Mouse (Mus musculus) midbrain, postnatal 0 days (tissue): ENCODE measurements around the gene Prkce. TPM values are rescaled to one million over a fixed set of nuclear protein-coding genes. Genes with fewer than 3 reads are reported as not detected.

Source experiments
- ATAC-seq: fragments of 200-750 bp; cut with Nextera tagmentation; 2 replicates; pipeline ENCODE4 v1.8.0; 2017; ENCODE audit warnings: moderate number of reproducible peaks, mild to moderate bottlenecking, moderate TSS enrichment, moderate library complexity; ENCODE audit not compliant: low FRiP score
- DNase-seq: peaks from one replicate; pipeline ENCODE4 v3.0.0-alpha.2; 2015; ENCODE audit warnings: low spot score
- H3K27ac ChIP-seq: fragments of 300-500 bp; sonication (generic); 2 replicates; pipeline ENCODE4 v1.5.1; 2014; ENCODE audit warnings: low read depth, mild to moderate bottlenecking, low read length, mixed read lengths
- H3K27me3 ChIP-seq: fragments of 300-500 bp; sonication (generic); 2 replicates; pipeline ENCODE4 v1.6.1; 2014; ENCODE audit warnings: low read length, control low read depth, mixed read lengths; ENCODE audit not compliant: insufficient read depth
- H3K36me3 ChIP-seq: fragments of 300-500 bp; sonication (generic); 2 replicates; pipeline ENCODE4 v1.6.1; 2014; ENCODE audit warnings: low read length, control low read depth, mixed read lengths; ENCODE audit not compliant: insufficient read depth
- H3K4me1 ChIP-seq: fragments of 300-500 bp; sonication (generic); 2 replicates; pipeline ENCODE4 v1.6.1; 2014; ENCODE audit warnings: mild to moderate bottlenecking, control low read depth, antibody characterized with exemption, low read length, mixed read lengths; ENCODE audit not compliant: insufficient read depth
- H3K4me2 ChIP-seq: fragments of 300-500 bp; sonication (generic); 2 replicates; pipeline ENCODE4 v1.6.1; 2014; ENCODE audit warnings: low read depth, mild to moderate bottlenecking, low read length, mixed read lengths; ENCODE audit not compliant: poor library complexity, severe bottlenecking
- H3K4me3 ChIP-seq: fragments of 300-500 bp; sonication (generic); 2 replicates; pipeline ENCODE4 v1.5.1; 2014; ENCODE audit warnings: low read depth, mild to moderate bottlenecking, low read length, moderate library complexity
- H3K9ac ChIP-seq: fragments of 300-500 bp; sonication (generic); replicated peaks from 2 replicates; pipeline ENCODE4 v1.6.1; 2014; ENCODE audit warnings: mild to moderate bottlenecking, low read length, moderate library complexity, mixed read lengths; ENCODE audit not compliant: poor library complexity, severe bottlenecking
- H3K9me3 ChIP-seq: fragments of 300-500 bp; sonication (generic); 2 replicates; pipeline ENCODE4 v1.6.1; 2016; ENCODE audit warnings: low read length, control low read depth
- CTCF ChIP-seq: IDR thresholded peaks from 2 replicates; pipeline ENCODE4 v1.5.1; 2016; ENCODE audit warnings: antibody characterized with exemption, mild to moderate bottlenecking
- WGBS: fragments of 180-500 bp; shearing (Covaris S2); extraction: QIAGEN DNeasy Blood & Tissue Kit; methylation state at CpG from one replicate; pipeline ENCODE4 v1.1.7; 2014; 5-methylcytosine and 5-hydroxymethylcytosine counted together
- polyA plus RNA-seq: library from polyadenylated mRNA; unstranded; fragments of >200 nt; fragmentation: Nextera tagmentation; extraction: Ambion mirVana; gene quantifications from 2 replicates; pipeline ENCODE4 v1.2.1, GENCODE M21; 2015
- total RNA-seq: library from RNA; depleted of rRNA; stranded (reverse); fragments of >200 nt; gene quantifications from 2 replicates; pipeline ENCODE4 v1.2.3, GENCODE M21; 2014

Prkce gene
- total and polyA plus RNA-seq, 2 experiments from 2014 or later = 61.0 to 64.5 TPM

- Histone ChIP-seq H3K9me3 (no peaks in the 10 kb centered on the region), H3K27ac (no peak overlapping the region), H3K4me2 (no peak overlapping the region), H3K4me1 (no peaks in the 10 kb centered on the region), H3K27me3 (no peaks in the 10 kb centered on the region), H3K36me3 (no peaks in the 10 kb centered on the region), H3K9ac (no peak overlapping the region), H3K4me3 (no peak overlapping the region)
- ATAC-seq (no peak), DNase-seq (no peak)
- TF ChIP-seq CTCF = no peak
- 93% methylated on average over 1 of the region's 1 CpGs for WGBS
Measured at GRCm38 (mm10) chr17:86435570-86435969, 268.0 kb downstream of the Prkce start.

- ATAC-seq (no peak), DNase-seq (no peak)
- TF ChIP-seq CTCF = no peak
- no peaks in the 10 kb centered on the region for H3K36me3 ChIP-seq
- no peak overlapping the region for H3K4me3 ChIP-seq
- no peaks in the 10 kb centered on the region for H3K27me3 ChIP-seq
- no peak overlapping the region for H3K9ac ChIP-seq
- WGBS = 96% methylated on average over 2 of the region's 2 CpGs
- no peaks in the 10 kb centered on the region for H3K9me3 ChIP-seq
- H3K4me2 ChIP-seq = no peak overlapping the region
- no peaks in the 10 kb centered on the region for H3K4me1 ChIP-seq
- H3K27ac ChIP-seq = no peak overlapping the region
Measured at GRCm38 (mm10) chr17:86435984-86436383, 268.4 kb downstream of the Prkce start.

GRCm38 (mm10) chr17:86436583-86437370 is 269.2 kb downstream of the Prkce start:
- Histone ChIP-seq H3K9me3 (no peaks in the 10 kb centered on the region), H3K9ac (no peak overlapping the region), H3K4me1 (no peaks in the 10 kb centered on the region), H3K27me3 (no peaks in the 10 kb centered on the region), H3K27ac (no peak overlapping the region), H3K36me3 (no peaks in the 10 kb centered on the region), H3K4me3 (no peak overlapping the region), H3K4me2 (no peak overlapping the region)
- no peak for TF ChIP-seq CTCF
- DNase-seq (no peak), ATAC-seq (no peak)
- WGBS = 88% methylated on average over 12 of the region's 12 CpGs

GRCm38 (mm10) chr17:86437516-86438277 is 270.1 kb downstream of the Prkce start:
- no peak for ATAC-seq
- DNase-seq = no peak
- H3K9me3 ChIP-seq = no peaks in the 10 kb centered on the region

GRCm38 (mm10) chr17:86438278-86438661 is 270.7 kb downstream of the Prkce start:
- no peak for ATAC-seq
- no peak for TF ChIP-seq CTCF

More at GRCm38 (mm10) chr17:86437516-86438277, 270.1 kb downstream of the Prkce start:
- H3K4me1 ChIP-seq = no peaks in the 10 kb centered on the region
- WGBS = 70% methylated on average over 20 of the region's 20 CpGs
- H3K4me2 ChIP-seq = no peak overlapping the region
- no peaks in the 10 kb centered on the region for H3K36me3 ChIP-seq
- no peak overlapping the region for H3K9ac ChIP-seq
- H3K4me3 ChIP-seq = no peak overlapping the region
- no peaks in the 10 kb centered on the region for H3K27me3 ChIP-seq
- no peak for TF ChIP-seq CTCF
- no peak overlapping the region for H3K27ac ChIP-seq

GRCm38 (mm10) chr17:86438763-86439162 is 271.2 kb downstream of the Prkce start:
- 87% methylated on average over 5 of the region's 5 CpGs for WGBS
- no peak for TF ChIP-seq CTCF
- no peaks in the 10 kb centered on the region for H3K36me3 ChIP-seq
- no peak overlapping the region for H3K9ac ChIP-seq
- H3K4me2 ChIP-seq = no peak overlapping the region
- no peak overlapping the region for H3K4me3 ChIP-seq
- no peak for ATAC-seq
- DNase-seq = no peak
- H3K27ac ChIP-seq = no peak overlapping the region
- no peaks in the 10 kb centered on the region for H3K27me3 ChIP-seq
- H3K4me1 ChIP-seq = no peaks in the 10 kb centered on the region
- H3K9me3 ChIP-seq = no peaks in the 10 kb centered on the region

More at GRCm38 (mm10) chr17:86438278-86438661, 270.7 kb downstream of the Prkce start:
- Histone ChIP-seq H3K9ac (no peak overlapping the region), H3K36me3 (no peaks in the 10 kb centered on the region), H3K4me1 (no peaks in the 10 kb centered on the region), H3K27me3 (no peaks in the 10 kb centered on the region), H3K4me3 (no peak overlapping the region), H3K4me2 (no peak overlapping the region), H3K9me3 (no peaks in the 10 kb centered on the region), H3K27ac (no peak overlapping the region)
- no peak for DNase-seq
- 93% methylated on average over 3 of the region's 3 CpGs for WGBS
